Mouse (Mus musculus): ENCODE results near the gene Plxnd1. TPM values are rescaled to one million over a fixed set of nuclear protein-coding genes. Genes with fewer than 3 reads are reported as not detected.
A peak's percentile ranks its signal among the peaks of the same experiment; 100 is the strongest.

The Plxnd1 gene
- polyA plus RNA-seq, 1 experiment from 2014 or later, result 9.7 TPM

GRCm38 (mm10) chr6:115995531-115995941, 731 bp upstream of the Plxnd1 start:
- no peak overlapping the region for H3K9ac ChIP-seq (ENCODE audit: low read depth, low read length)
- H3K9me3 ChIP-seq (replicated peaks; ENCODE audit: control insufficient read depth, low read length), result no peaks in the 10 kb centered on the region
- no peak for ATAC-seq (ENCODE audit: low read depth)
- H3K4me3 ChIP-seq (ENCODE audit: low read depth, low read length), result no peak overlapping the region; the same call in 1 of the 2 replicates
- peaks cover 14% of the 10 kb centered on the region for H3K4me1 ChIP-seq (ENCODE audit: control insufficient read depth, low read depth, low read length)
- no peaks in the 10 kb centered on the region for H3K36me3 ChIP-seq (ENCODE audit: control insufficient read depth, insufficient read depth)
- H3K27me3 ChIP-seq (ENCODE audit: control insufficient read depth, insufficient read depth, low read depth, low read length), result peaks cover 49% of the 10 kb centered on the region
- 41% methylated on average over 4 of the region's 4 CpGs for WGBS (ENCODE audit: insufficient replicate concordance)
- H3K4me2 ChIP-seq (ENCODE audit: low read depth, low read length), result peak overlapping the region; percentile 75
- peak overlapping the region; percentile 0; the same call in 1 of the 2 replicates for H3K27ac ChIP-seq (ENCODE audit: low read length)

GRCm38 (mm10) chr6:115994146-115994876, 494 bp downstream of the Plxnd1 start:
- Histone ChIP-seq H3K4me1 (ENCODE audit: control insufficient read depth, low read depth, low read length) (peaks cover 14% of the 10 kb centered on the region), H3K9me3 (replicated peaks; ENCODE audit: control insufficient read depth, low read length) (no peaks in the 10 kb centered on the region), H3K36me3 (ENCODE audit: control insufficient read depth, insufficient read depth) (no peaks in the 10 kb centered on the region), H3K27me3 (ENCODE audit: control insufficient read depth, insufficient read depth, low read depth, low read length) (peaks cover 51% of the 10 kb centered on the region), H3K4me3 (ENCODE audit: low read depth, low read length) (peak overlapping the region; percentile 62), H3K9ac (ENCODE audit: low read depth, low read length) (peak overlapping the region; percentile 56), H3K4me2 (ENCODE audit: low read depth, low read length) (peak overlapping the region; percentile 75), H3K27ac (ENCODE audit: low read length) (no peak overlapping the region)
- WGBS (ENCODE audit: insufficient replicate concordance), result under 1% methylated on average over 83 of the region's 93 CpGs
- ATAC-seq (ENCODE audit: low read depth), result no peak

- Histone ChIP-seq H3K27me3 (ENCODE audit: control insufficient read depth, insufficient read depth, low read depth, low read length) (peaks cover 51% of the 10 kb centered on the region), H3K27ac (ENCODE audit: low read length) (no peak overlapping the region), H3K4me3 (ENCODE audit: low read depth, low read length) (peak overlapping the region; percentile 62), H3K4me2 (ENCODE audit: low read depth, low read length) (peak overlapping the region; percentile 75), H3K4me1 (ENCODE audit: control insufficient read depth, low read depth, low read length) (peaks cover 14% of the 10 kb centered on the region), H3K36me3 (ENCODE audit: control insufficient read depth, insufficient read depth) (no peaks in the 10 kb centered on the region), H3K9ac (ENCODE audit: low read depth, low read length) (no peak overlapping the region), H3K9me3 (replicated peaks; ENCODE audit: control insufficient read depth, low read length) (no peaks in the 10 kb centered on the region)
- ATAC-seq (ENCODE audit: low read depth), result no peak
- WGBS (ENCODE audit: insufficient replicate concordance), result under 1% methylated on average over 83 of the region's 86 CpGs
These were observed 1.2 kb downstream of the Plxnd1 start for GRCm38 (mm10) chr6:115993463-115994145.

- Histone ChIP-seq H3K4me2 (ENCODE audit: low read depth, low read length) (peak overlapping the region; percentile 75; the same call in 1 of the 2 replicates), H3K36me3 (ENCODE audit: control insufficient read depth, insufficient read depth) (no peaks in the 10 kb centered on the region), H3K27ac (ENCODE audit: low read length) (no peak overlapping the region), H3K4me1 (ENCODE audit: control insufficient read depth, low read depth, low read length) (peaks cover 14% of the 10 kb centered on the region), H3K27me3 (ENCODE audit: control insufficient read depth, insufficient read depth, low read depth, low read length) (peaks cover 51% of the 10 kb centered on the region), H3K9me3 (replicated peaks; ENCODE audit: control insufficient read depth, low read length) (no peaks in the 10 kb centered on the region), H3K4me3 (ENCODE audit: low read depth, low read length) (peak overlapping the region; percentile 62), H3K9ac (ENCODE audit: low read depth, low read length) (no peak overlapping the region)
- ATAC-seq (ENCODE audit: low read depth), result no peak
- 31% methylated on average over 6 of the region's 6 CpGs for WGBS (ENCODE audit: insufficient replicate concordance)
These were observed 1.8 kb downstream of the Plxnd1 start for GRCm38 (mm10) chr6:115992981-115993380.

GRCm38 (mm10) chr6:115991881-115992620, 2.8 kb downstream of the Plxnd1 start:
- Histone ChIP-seq H3K27ac (ENCODE audit: low read length) (no peak overlapping the region), H3K4me2 (ENCODE audit: low read depth, low read length) (no peak overlapping the region), H3K4me1 (ENCODE audit: control insufficient read depth, low read depth, low read length) (peaks cover 14% of the 10 kb centered on the region), H3K4me3 (ENCODE audit: low read depth, low read length) (peak overlapping the region; percentile 28), H3K36me3 (ENCODE audit: control insufficient read depth, insufficient read depth) (no peaks in the 10 kb centered on the region), H3K9me3 (replicated peaks; ENCODE audit: control insufficient read depth, low read length) (no peaks in the 10 kb centered on the region), H3K27me3 (ENCODE audit: control insufficient read depth, insufficient read depth, low read depth, low read length) (peaks cover 51% of the 10 kb centered on the region), H3K9ac (ENCODE audit: low read depth, low read length) (no peak overlapping the region)
- WGBS (ENCODE audit: insufficient replicate concordance), result 43% methylated on average over 10 of the region's 10 CpGs
- ATAC-seq (ENCODE audit: low read depth), result no peak

- H3K36me3 ChIP-seq (ENCODE audit: control insufficient read depth, insufficient read depth), result no peaks in the 10 kb centered on the region
- H3K27me3 ChIP-seq (ENCODE audit: control insufficient read depth, insufficient read depth, low read depth, low read length), result peaks cover 51% of the 10 kb centered on the region
- H3K4me1 ChIP-seq (ENCODE audit: control insufficient read depth, low read depth, low read length), result peaks cover 14% of the 10 kb centered on the region
- ATAC-seq (ENCODE audit: low read depth), result no peak
- H3K4me3 ChIP-seq (ENCODE audit: low read depth, low read length), result peak overlapping the region; percentile 28
- H3K27ac ChIP-seq (ENCODE audit: low read length), result no peak overlapping the region
- H3K9ac ChIP-seq (ENCODE audit: low read depth, low read length), result no peak overlapping the region
- no peaks in the 10 kb centered on the region for H3K9me3 ChIP-seq (replicated peaks; ENCODE audit: control insufficient read depth, low read length)
- H3K4me2 ChIP-seq (ENCODE audit: low read depth, low read length), result no peak overlapping the region
- 26% methylated on average over 13 of the region's 13 CpGs for WGBS (ENCODE audit: insufficient replicate concordance)
These were observed 3.5 kb downstream of the Plxnd1 start for GRCm38 (mm10) chr6:115991108-115991880.

- ATAC-seq (ENCODE audit: low read depth), result no peak
- peaks cover 47% of the 10 kb centered on the region for H3K27me3 ChIP-seq (ENCODE audit: control insufficient read depth, insufficient read depth, low read depth, low read length)
- no peaks in the 10 kb centered on the region for H3K9me3 ChIP-seq (replicated peaks; ENCODE audit: control insufficient read depth, low read length)
- 50% methylated on average over 9 of the region's 9 CpGs for WGBS (ENCODE audit: insufficient replicate concordance)
- no peak overlapping the region for H3K4me2 ChIP-seq (ENCODE audit: low read depth, low read length)
- peaks cover 14% of the 10 kb centered on the region for H3K4me1 ChIP-seq (ENCODE audit: control insufficient read depth, low read depth, low read length)
- no peak overlapping the region for H3K27ac ChIP-seq (ENCODE audit: low read length)
- no peak overlapping the region for H3K4me3 ChIP-seq (ENCODE audit: low read depth, low read length)
- H3K36me3 ChIP-seq (ENCODE audit: control insufficient read depth, insufficient read depth), result no peaks in the 10 kb centered on the region
- no peak overlapping the region for H3K9ac ChIP-seq (ENCODE audit: low read depth, low read length)
These were observed 4.3 kb downstream of the Plxnd1 start for GRCm38 (mm10) chr6:115990479-115990878.

- 58% methylated on average over 3 of the region's 3 CpGs for WGBS (ENCODE audit: insufficient replicate concordance)
- Histone ChIP-seq H3K4me1 (ENCODE audit: control insufficient read depth, low read depth, low read length) (peaks cover 14% of the 10 kb centered on the region), H3K27ac (ENCODE audit: low read length) (no peak overlapping the region), H3K9ac (ENCODE audit: low read depth, low read length) (no peak overlapping the region), H3K4me2 (ENCODE audit: low read depth, low read length) (no peak overlapping the region), H3K27me3 (ENCODE audit: control insufficient read depth, insufficient read depth, low read depth, low read length) (peaks cover 46% of the 10 kb centered on the region), H3K4me3 (ENCODE audit: low read depth, low read length) (no peak overlapping the region), H3K9me3 (replicated peaks; ENCODE audit: control insufficient read depth, low read length) (no peaks in the 10 kb centered on the region), H3K36me3 (ENCODE audit: control insufficient read depth, insufficient read depth) (no peaks in the 10 kb centered on the region)
- no peak for ATAC-seq (ENCODE audit: low read depth)
These were observed 4.7 kb downstream of the Plxnd1 start for GRCm38 (mm10) chr6:115990056-115990455.

Data from liver, embryonic 16.5 days (tissue).